Mouse (Mus musculus): ENCODE data around the gene Dnajc10. TPM values are rescaled to one million over a fixed set of nuclear protein-coding genes. Genes with fewer than 3 reads are reported as not detected.

Dnajc10 gene
- polyA plus RNA-seq, 1 experiment from 2014 or later: 84.2 TPM

- DNase-seq (ENCODE audit: low spot score) (no peak), ATAC-seq (ENCODE audit: low read depth) (no peak)
- Histone ChIP-seq H3K27me3 (replicated peaks; ENCODE audit: control insufficient read depth, insufficient read depth, low read length) (no peaks in the 10 kb centered on the region), H3K9me3 (ENCODE audit: control insufficient read depth, low read length) (no peaks in the 10 kb centered on the region), H3K4me2 (ENCODE audit: low read depth, low read length) (no peak within 1 kb of the TSS), H3K4me1 (ENCODE audit: control insufficient read depth, insufficient read depth, low read length) (no peaks in the 10 kb centered on the region), H3K27ac (replicated peaks; ENCODE audit: low read depth, low read length) (no peak within 1 kb of the TSS), H3K9ac (ENCODE audit: low read depth, low read length) (no peak within 1 kb of the TSS), H3K4me3 (ENCODE audit: low read depth, low read length) (no peak within 1 kb of the TSS), H3K36me3 (ENCODE audit: control insufficient read depth, insufficient read depth, low read length) (no peaks in the 10 kb centered on the region)
- 79% methylated on average over 8 of the region's 8 CpGs for WGBS
Observed at GRCm38 (mm10) chr2:80292172-80292571, 23.1 kb upstream of the Dnajc10 start, which contains the start of gene Prdx6b. Prdx6b (plus strand) TSS chr2:80292472.

GRCm38 (mm10) chr2:80298334-80298733, 16.9 kb upstream of the Dnajc10 start:
- DNase-seq (ENCODE audit: low spot score) (no peak), ATAC-seq (ENCODE audit: low read depth) (no peak)
- 79% methylated on average over 3 of the region's 3 CpGs for WGBS

GRCm38 (mm10) chr2:80300806-80301205, 14.5 kb upstream of the Dnajc10 start:
- H3K4me1 ChIP-seq (ENCODE audit: control insufficient read depth, insufficient read depth, low read length): no peaks in the 10 kb centered on the region
- no peak overlapping the region for H3K4me2 ChIP-seq (ENCODE audit: low read depth, low read length)
- no peak for DNase-seq (ENCODE audit: low spot score)
- H3K4me3 ChIP-seq (ENCODE audit: low read depth, low read length): no peak overlapping the region
- ATAC-seq (ENCODE audit: low read depth): no peak
- WGBS: 84% methylated on average over 4 of the region's 4 CpGs
- H3K27ac ChIP-seq (replicated peaks; ENCODE audit: low read depth, low read length): no peak overlapping the region
- H3K27me3 ChIP-seq (replicated peaks; ENCODE audit: control insufficient read depth, insufficient read depth, low read length): no peaks in the 10 kb centered on the region
- no peak overlapping the region for H3K9ac ChIP-seq (ENCODE audit: low read depth, low read length)
- H3K36me3 ChIP-seq (ENCODE audit: control insufficient read depth, insufficient read depth, low read length): no peaks in the 10 kb centered on the region
- H3K9me3 ChIP-seq (ENCODE audit: control insufficient read depth, low read length): no peaks in the 10 kb centered on the region

More at GRCm38 (mm10) chr2:80298334-80298733, 16.9 kb upstream of the Dnajc10 start:
- Histone ChIP-seq H3K27ac (replicated peaks; ENCODE audit: low read depth, low read length) (no peak overlapping the region), H3K27me3 (replicated peaks; ENCODE audit: control insufficient read depth, insufficient read depth, low read length) (no peaks in the 10 kb centered on the region), H3K4me2 (ENCODE audit: low read depth, low read length) (no peak overlapping the region), H3K9ac (ENCODE audit: low read depth, low read length) (no peak overlapping the region), H3K4me3 (ENCODE audit: low read depth, low read length) (no peak overlapping the region), H3K36me3 (ENCODE audit: control insufficient read depth, insufficient read depth, low read length) (no peaks in the 10 kb centered on the region), H3K4me1 (ENCODE audit: control insufficient read depth, insufficient read depth, low read length) (no peaks in the 10 kb centered on the region), H3K9me3 (ENCODE audit: control insufficient read depth, low read length) (no peaks in the 10 kb centered on the region)

- Histone ChIP-seq H3K27me3 (replicated peaks; ENCODE audit: control insufficient read depth, insufficient read depth, low read length) (no peaks in the 10 kb centered on the region), H3K9ac (ENCODE audit: low read depth, low read length) (no peak overlapping the region), H3K36me3 (ENCODE audit: control insufficient read depth, insufficient read depth, low read length) (no peaks in the 10 kb centered on the region), H3K4me3 (ENCODE audit: low read depth, low read length) (no peak overlapping the region), H3K9me3 (ENCODE audit: control insufficient read depth, low read length) (no peaks in the 10 kb centered on the region), H3K4me1 (ENCODE audit: control insufficient read depth, insufficient read depth, low read length) (no peaks in the 10 kb centered on the region), H3K27ac (replicated peaks; ENCODE audit: low read depth, low read length) (no peak overlapping the region), H3K4me2 (ENCODE audit: low read depth, low read length) (no peak overlapping the region)
- DNase-seq (ENCODE audit: low spot score) (no peak), ATAC-seq (ENCODE audit: low read depth) (no peak)
- WGBS: 91% methylated on average over 2 of the region's 2 CpGs
Observed at GRCm38 (mm10) chr2:80303957-80304356, 11.3 kb upstream of the Dnajc10 start.

- Histone ChIP-seq H3K9me3 (ENCODE audit: control insufficient read depth, low read length) (no peaks in the 10 kb centered on the region), H3K27me3 (replicated peaks; ENCODE audit: control insufficient read depth, insufficient read depth, low read length) (no peaks in the 10 kb centered on the region), H3K4me1 (ENCODE audit: control insufficient read depth, insufficient read depth, low read length) (no peaks in the 10 kb centered on the region), H3K4me2 (ENCODE audit: low read depth, low read length) (no peak overlapping the region), H3K4me3 (ENCODE audit: low read depth, low read length) (no peak overlapping the region), H3K9ac (ENCODE audit: low read depth, low read length) (no peak overlapping the region), H3K36me3 (ENCODE audit: control insufficient read depth, insufficient read depth, low read length) (no peaks in the 10 kb centered on the region), H3K27ac (replicated peaks; ENCODE audit: low read depth, low read length) (no peak overlapping the region)
- DNase-seq (ENCODE audit: low spot score): no peak
- WGBS: 85% methylated on average over 3 of the region's 3 CpGs
- no peak for ATAC-seq (ENCODE audit: low read depth)
Observed at GRCm38 (mm10) chr2:80307701-80308100, 7.6 kb upstream of the Dnajc10 start.

GRCm38 (mm10) chr2:80309775-80310174, 5.5 kb upstream of the Dnajc10 start:
- Histone ChIP-seq H3K4me3 (ENCODE audit: low read depth, low read length) (no peak overlapping the region), H3K9me3 (ENCODE audit: control insufficient read depth, low read length) (no peaks in the 10 kb centered on the region), H3K36me3 (ENCODE audit: control insufficient read depth, insufficient read depth, low read length) (no peaks in the 10 kb centered on the region), H3K4me1 (ENCODE audit: control insufficient read depth, insufficient read depth, low read length) (peaks cover 2% of the 10 kb centered on the region; the same call in 1 of the 2 replicates), H3K9ac (ENCODE audit: low read depth, low read length) (no peak overlapping the region), H3K27me3 (replicated peaks; ENCODE audit: control insufficient read depth, insufficient read depth, low read length) (no peaks in the 10 kb centered on the region), H3K27ac (replicated peaks; ENCODE audit: low read depth, low read length) (no peak overlapping the region), H3K4me2 (ENCODE audit: low read depth, low read length) (no peak overlapping the region)
- 69% methylated on average over 4 of the region's 4 CpGs for WGBS
- DNase-seq (ENCODE audit: low spot score) (no peak), ATAC-seq (ENCODE audit: low read depth) (no peak)

- Histone ChIP-seq H3K27me3 (replicated peaks; ENCODE audit: control insufficient read depth, insufficient read depth, low read length) (no peaks in the 10 kb centered on the region), H3K27ac (replicated peaks; ENCODE audit: low read depth, low read length) (no peak overlapping the region), H3K4me3 (ENCODE audit: low read depth, low read length) (no peak overlapping the region), H3K9ac (ENCODE audit: low read depth, low read length) (no peak overlapping the region), H3K9me3 (ENCODE audit: control insufficient read depth, low read length) (no peaks in the 10 kb centered on the region), H3K4me1 (ENCODE audit: control insufficient read depth, insufficient read depth, low read length) (peaks cover 4% of the 10 kb centered on the region; the same call in 1 of the 2 replicates), H3K36me3 (ENCODE audit: control insufficient read depth, insufficient read depth, low read length) (no peaks in the 10 kb centered on the region), H3K4me2 (ENCODE audit: low read depth, low read length) (no peak overlapping the region)
- ATAC-seq (ENCODE audit: low read depth) (no peak), DNase-seq (ENCODE audit: low spot score) (no peak)
- 71% methylated on average over 4 of the region's 4 CpGs for WGBS
Observed at GRCm38 (mm10) chr2:80310772-80311171, 4.5 kb upstream of the Dnajc10 start.

GRCm38 (mm10) chr2:80311350-80311749, 3.9 kb upstream of the Dnajc10 start:
- Histone ChIP-seq H3K4me1 (ENCODE audit: control insufficient read depth, insufficient read depth, low read length) (peaks cover 8% of the 10 kb centered on the region; the same call in 1 of the 2 replicates), H3K4me2 (ENCODE audit: low read depth, low read length) (no peak overlapping the region), H3K4me3 (ENCODE audit: low read depth, low read length) (no peak overlapping the region), H3K27me3 (replicated peaks; ENCODE audit: control insufficient read depth, insufficient read depth, low read length) (no peaks in the 10 kb centered on the region), H3K9ac (ENCODE audit: low read depth, low read length) (no peak overlapping the region), H3K9me3 (ENCODE audit: control insufficient read depth, low read length) (no peaks in the 10 kb centered on the region), H3K27ac (replicated peaks; ENCODE audit: low read depth, low read length) (no peak overlapping the region), H3K36me3 (ENCODE audit: control insufficient read depth, insufficient read depth, low read length) (no peaks in the 10 kb centered on the region)
- DNase-seq (ENCODE audit: low spot score) (no peak), ATAC-seq (ENCODE audit: low read depth) (no peak)
- 54% methylated on average over 4 of the region's 4 CpGs for WGBS

- no peak for ATAC-seq (ENCODE audit: low read depth)
- H3K36me3 ChIP-seq (ENCODE audit: control insufficient read depth, insufficient read depth, low read length): peaks cover 10% of the 10 kb centered on the region
- no peaks in the 10 kb centered on the region for H3K27me3 ChIP-seq (replicated peaks; ENCODE audit: control insufficient read depth, insufficient read depth, low read length)
- no peak for DNase-seq (ENCODE audit: low spot score)
- no peak overlapping the region for H3K9ac ChIP-seq (ENCODE audit: low read depth, low read length)
- H3K27ac ChIP-seq (replicated peaks; ENCODE audit: low read depth, low read length): no peak overlapping the region
- peak overlapping the region; percentile 5; the same call in 1 of the 2 replicates for H3K4me2 ChIP-seq (ENCODE audit: low read depth, low read length)
- H3K9me3 ChIP-seq (ENCODE audit: control insufficient read depth, low read length): no peaks in the 10 kb centered on the region
- no peak overlapping the region for H3K4me3 ChIP-seq (ENCODE audit: low read depth, low read length)
- peaks cover 11% of the 10 kb centered on the region; the same call in 1 of the 2 replicates for H3K4me1 ChIP-seq (ENCODE audit: control insufficient read depth, insufficient read depth, low read length)
- 56% methylated on average over 1 of the region's 1 CpGs for WGBS
Observed at GRCm38 (mm10) chr2:80314201-80314600, 1.1 kb upstream of the Dnajc10 start.

Data from embryonic facial prominence, embryonic 14.5 days (tissue).